Mouse (Mus musculus) gastrocnemius, postnatal 14 days (tissue): ENCODE measurements around the gene A2ml1. TPM values are rescaled to one million over a fixed set of nuclear protein-coding genes. Genes with fewer than 3 reads are reported as not detected.

ENCODE experiments used
- DNase-seq: peaks from one replicate; pipeline ENCODE4 v3.0.0; 2021; ENCODE audit warnings: mixed read lengths
- intact Hi-C: fragments of 180-260 bp; cut with DNase I; formaldehyde crosslinking; loops from one replicate; pipeline ENCODE4 v1.15.1; 2025; ENCODE audit warnings: low total_unique reads
- total RNA-seq, 2 experiments: library from RNA; stranded (reverse); gene quantifications; 2 replicates each; pipeline ENCODE4 v1.2.3; 2021

A2ml1 gene
- total RNA-seq, 2 experiments from 2014 or later = not detected

- intact Hi-C loops = no loop called here
Measured at GRCm38 (mm10) chr6:128566589-128566988, 14.8 kb downstream of the A2ml1 start.

GRCm38 (mm10) chr6:128554049-128554448 lies 27.4 kb downstream of the A2ml1 start:
- DNase-seq = no peak
- intact Hi-C loops = no loop called here

More at GRCm38 (mm10) chr6:128566589-128566988, 14.8 kb downstream of the A2ml1 start:
- no peak for DNase-seq

DNA sequence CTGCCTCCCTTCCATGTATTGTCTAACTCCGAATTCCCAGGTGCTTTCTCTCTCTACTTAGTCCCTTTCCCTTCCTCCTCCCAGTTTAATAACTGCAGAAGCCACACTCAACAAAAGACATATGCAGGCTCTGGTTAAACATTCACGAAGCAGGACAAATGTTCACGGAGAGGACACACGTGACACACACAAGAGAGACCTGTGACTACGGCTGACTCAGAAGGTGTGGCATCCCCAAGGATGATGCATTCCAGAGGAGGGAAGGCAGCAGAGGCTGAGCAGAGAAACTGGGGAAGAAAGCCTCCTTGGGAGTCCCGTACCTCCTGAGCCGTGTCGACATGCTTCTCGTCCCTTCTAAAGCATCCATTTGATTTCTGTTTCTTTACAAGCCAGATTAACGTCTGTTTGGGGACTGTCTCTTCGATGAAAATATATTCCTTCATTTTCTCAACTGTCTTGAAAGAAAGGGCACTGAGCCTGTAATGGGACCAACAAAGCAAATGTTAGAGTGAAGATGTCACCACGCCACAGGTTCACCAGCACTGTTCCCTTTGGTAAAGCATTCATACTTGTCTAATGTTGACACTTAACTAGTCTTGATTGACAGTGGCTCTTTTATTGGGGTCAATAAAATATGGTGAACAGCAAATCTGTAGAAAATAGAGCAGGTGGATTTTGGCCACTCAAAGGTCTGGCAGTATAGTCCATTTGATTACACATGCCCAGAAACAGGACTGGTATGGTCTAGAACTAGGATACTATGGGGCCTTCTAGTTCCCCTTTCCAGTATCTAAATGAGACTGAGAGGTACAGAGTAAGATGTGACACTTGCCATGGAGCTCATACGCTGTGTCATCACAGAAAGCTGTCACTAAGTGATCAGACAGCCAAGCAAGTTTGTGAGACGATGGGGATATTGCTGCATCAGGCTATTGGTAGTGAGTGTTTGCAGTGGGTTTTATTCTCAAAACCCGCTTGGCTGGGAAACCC lies 31.6 kb downstream of the A2ml1 start:
- intact Hi-C loops = no loop called here
- DNase-seq = no peak

- intact Hi-C loops = no loop called here
- DNase-seq = no peak
Measured at GRCm38 (mm10) chr6:128548532-128548931, 32.9 kb downstream of the A2ml1 start.

DNA sequence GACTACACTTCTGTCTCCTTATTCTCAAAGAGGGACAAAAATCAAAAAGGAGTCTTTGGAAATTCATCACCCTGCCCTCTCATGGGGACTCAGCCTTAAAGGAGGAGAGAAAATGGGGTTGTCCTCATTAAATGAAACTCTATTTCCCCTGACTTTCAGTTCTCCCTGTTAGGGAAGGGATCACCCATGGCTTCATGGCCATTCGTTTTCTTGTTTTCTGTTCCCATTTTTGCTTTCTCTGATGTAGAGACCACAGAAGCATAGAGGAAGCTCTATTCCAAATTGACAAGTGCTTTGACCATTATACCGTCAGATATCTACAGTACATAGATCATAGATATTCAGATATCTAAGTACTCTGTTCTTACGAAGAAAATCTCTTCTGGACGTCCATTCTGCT lies 36.0 kb downstream of the A2ml1 start:
- DNase-seq = no peak
- intact Hi-C loops = no loop called here

DNA sequence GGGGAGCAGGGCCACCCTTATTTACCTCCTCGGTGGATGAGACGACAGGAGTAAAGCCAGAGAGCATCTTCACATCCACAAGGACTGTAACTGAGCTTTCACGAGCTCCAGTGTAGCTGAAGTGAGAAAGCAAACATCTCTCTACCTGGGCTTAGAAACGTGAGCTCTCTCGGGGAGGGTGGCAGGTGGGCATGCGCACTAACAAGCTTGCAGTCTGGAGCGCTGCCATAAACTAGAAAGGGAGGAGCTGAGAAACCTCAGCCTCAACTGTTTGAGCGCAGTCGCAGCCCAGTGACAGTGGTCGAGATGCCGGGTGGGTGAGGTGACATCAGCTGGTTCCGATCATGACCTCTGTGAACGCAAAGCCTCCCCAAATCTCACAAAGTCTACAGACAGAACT lies 38.2 kb downstream of the A2ml1 start:
- intact Hi-C loops = no loop called here
- DNase-seq = no peak

- no peak for DNase-seq
- intact Hi-C loops = no loop called here
Measured at GRCm38 (mm10) chr6:128535250-128535649, 46.2 kb downstream of the A2ml1 start.

- no peak for DNase-seq
- intact Hi-C loops = no loop called here
Measured at GRCm38 (mm10) chr6:128533296-128533695, 48.1 kb downstream of the A2ml1 start.

DNA sequence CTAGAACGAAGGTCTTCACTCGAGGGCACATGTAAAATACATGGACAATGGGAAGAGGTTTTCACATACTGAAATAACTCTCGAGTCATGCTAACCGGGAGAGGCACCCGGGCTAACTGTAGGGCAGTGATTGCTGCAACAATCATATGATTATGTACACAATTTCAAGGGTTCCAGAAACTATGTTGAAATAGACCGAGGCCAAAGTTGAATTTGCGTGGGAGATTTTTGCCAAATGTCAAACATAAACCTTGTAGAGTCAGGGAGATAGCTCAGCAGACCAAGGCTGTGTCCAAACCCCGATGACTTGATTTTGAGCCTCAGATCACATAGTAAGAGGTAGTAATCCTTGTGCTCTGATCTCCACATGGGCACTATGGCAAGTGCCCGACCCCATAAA lies 48.7 kb downstream of the A2ml1 start:
- intact Hi-C loops = no loop called here
- no peak for DNase-seq

GRCm38 (mm10) chr6:128528491-128528890 lies 52.9 kb downstream of the A2ml1 start:
- intact Hi-C loops = no loop called here
- no peak for DNase-seq

DNA sequence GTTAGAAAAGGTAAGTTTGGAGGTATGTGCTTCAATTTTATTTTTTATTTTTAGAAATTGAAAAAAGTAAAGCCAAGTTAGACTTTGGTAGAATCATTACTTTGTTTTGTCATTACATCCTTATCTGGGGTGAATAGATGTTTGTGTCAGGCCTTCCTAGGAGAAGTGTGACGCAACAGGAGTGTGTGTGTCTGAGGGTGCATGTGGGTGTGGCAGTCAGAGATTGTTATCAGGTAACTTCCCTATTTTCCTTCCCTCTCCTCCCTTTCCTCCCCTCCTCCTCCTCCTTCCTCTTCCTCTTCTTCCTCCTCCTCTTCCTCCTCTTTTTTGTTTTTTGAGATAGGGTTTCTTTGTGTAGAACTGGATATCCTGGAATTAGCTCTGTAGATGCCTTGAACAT lies 54.3 kb downstream of the A2ml1 start:
- intact Hi-C loops = no loop called here

GRCm38 (mm10) chr6:128526601-128527000 lies 54.8 kb downstream of the A2ml1 start, which contains the start of gene Pzp:
Pzp (minus strand) TSS chr6:128526720.
- intact Hi-C loops = no loop called here
- no peak for DNase-seq

More for the DNA sequence above, 54.3 kb downstream of the A2ml1 start:
- DNase-seq = no peak

GRCm38 (mm10) chr6:128525801-128526200 lies 55.6 kb downstream of the A2ml1 start:
- DNase-seq = no peak
- intact Hi-C loops = no loop called here

DNA sequence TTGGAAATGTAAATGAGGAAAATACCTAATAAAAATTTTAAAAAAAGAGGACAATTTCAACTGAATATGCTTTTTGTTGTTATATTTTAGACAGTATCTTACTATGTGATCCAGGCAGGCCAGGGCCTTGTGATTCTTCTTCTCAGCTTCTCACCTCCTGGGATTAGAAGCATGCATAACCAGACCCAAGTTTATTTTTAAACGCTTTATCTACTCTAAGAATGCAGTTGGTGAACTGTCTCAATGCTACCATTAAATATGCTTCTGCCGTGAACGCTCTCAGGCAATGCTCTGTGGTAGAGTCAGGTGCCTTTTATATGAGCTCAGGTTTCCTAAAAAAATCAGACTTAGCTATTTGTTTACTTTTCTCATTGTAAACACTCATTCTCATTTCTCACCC lies 58.0 kb downstream of the A2ml1 start:
- intact Hi-C loops = no loop called here
- DNase-seq = no peak

DNA sequence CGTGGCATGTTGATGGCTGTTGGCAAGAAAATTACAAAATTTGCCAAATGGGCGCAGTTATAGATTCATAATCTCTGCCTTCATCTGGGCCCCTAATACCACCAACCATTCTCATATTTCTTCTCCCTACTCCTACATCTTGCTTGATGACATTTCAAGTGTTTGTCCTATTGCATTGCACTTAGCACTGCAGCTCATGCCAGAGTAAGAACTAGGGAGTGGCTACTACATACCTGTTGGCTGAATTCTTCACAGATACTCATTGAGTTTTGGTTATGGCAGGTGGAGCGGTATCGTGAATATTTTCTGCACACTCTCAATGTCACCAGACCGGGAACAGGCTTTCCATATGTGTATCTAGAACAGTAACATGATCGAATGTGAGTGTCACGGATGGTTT lies 62.2 kb downstream of the A2ml1 start:
- intact Hi-C loops = no loop called here
- no peak for DNase-seq

DNA sequence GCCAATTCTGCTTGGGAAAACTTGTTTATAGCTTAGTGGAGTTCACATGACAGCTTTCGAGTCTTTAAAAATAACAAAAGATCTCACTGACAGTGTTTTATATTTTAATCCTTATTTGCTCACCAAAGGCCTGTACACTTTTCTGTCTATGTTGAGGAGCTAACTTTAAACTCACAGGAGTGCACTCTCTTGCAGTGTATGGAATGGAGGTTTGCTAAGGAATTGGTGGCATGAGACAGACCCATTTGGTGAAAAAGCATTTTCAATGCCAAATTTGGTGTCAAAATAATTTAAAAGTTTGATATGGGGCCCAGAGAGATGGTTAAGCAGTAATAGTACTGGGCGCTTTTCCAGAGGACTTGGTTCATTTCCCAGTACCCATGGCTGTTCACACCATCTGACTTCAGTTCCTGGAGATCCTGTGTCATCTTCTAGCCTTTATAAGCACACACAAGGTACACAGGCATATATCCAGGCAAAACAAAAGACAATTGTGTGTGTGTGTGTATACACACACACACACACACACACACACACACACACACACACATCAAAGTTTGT lies 75.7 kb downstream of the A2ml1 start:
- DNase-seq = no peak
- intact Hi-C loops = no loop called here

GRCm38 (mm10) chr6:128504743-128505142 lies 76.7 kb downstream of the A2ml1 start:
- DNase-seq = no peak
- intact Hi-C loops = no loop called here

DNA sequence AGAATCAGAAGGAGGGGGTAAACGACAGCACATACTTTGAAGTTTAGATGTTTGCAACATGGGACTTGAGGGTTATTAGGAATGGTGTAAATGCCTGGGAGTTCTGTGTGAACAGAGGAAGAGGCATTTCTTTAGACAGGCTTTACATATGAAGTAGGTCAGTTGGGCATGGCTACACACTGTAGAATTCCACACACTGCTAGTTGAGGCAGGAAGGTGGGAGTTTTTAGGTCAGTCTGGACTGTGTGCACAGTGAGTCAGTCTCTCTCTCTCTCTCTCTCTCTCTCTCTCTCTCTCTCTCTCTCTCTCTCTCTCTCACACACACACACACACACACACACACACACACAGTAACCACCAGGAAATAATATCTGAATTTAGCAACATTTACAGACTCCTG lies 86.1 kb downstream of the A2ml1 start:
- no peak for DNase-seq
- intact Hi-C loops = no loop called here

DNA sequence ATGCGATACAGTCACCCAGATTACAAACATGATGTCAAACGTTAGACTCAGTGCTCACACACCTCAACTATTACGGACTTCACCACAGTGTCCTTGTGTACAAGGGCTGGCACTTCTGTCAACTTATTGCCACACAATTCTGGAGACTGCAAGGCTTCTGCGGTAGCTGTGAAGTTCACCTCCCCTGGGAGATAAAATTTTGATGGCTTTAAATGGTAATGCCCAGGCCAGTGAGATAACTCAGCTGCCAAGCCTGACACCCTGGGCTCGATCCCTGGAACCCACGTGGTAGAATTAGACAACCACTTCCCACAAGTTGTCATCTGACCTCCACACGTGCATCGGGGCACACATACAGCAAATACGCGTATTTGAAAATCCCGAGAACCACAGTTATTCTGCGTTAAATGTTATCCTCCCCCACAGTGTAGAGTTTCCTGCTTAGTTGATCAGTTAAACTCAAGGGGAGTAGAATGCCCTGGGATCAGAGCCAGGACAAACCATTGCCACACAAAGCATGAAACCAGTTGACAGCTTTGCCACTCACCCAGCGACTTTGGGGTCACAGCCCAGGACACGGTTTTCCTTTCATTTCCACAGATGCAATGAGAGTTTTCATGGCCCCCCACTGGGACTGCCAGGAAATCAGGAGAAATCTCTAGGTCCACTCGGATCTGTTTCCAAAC lies 86.6 kb downstream of the A2ml1 start:
- DNase-seq = no peak

DNA sequence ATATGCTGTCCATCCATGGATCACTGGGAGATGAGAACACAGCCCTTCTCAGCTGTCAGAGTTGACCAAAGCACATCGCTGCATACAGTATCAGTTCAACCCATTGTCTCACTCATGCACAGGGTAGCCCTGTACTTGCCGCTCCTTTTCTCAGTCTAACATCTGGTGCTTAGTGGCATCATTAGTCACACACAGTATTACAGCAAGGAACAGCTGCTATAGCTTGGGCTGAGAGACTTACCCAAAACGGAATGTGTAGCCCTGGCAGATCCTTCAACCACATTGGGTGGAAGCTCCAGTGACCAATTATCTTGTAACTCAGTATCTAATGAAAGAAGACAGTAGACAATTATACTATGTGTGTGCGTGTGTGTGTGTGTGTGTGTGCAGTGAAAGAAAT lies 89.5 kb downstream of the A2ml1 start:
- no peak for DNase-seq
- intact Hi-C loops = no loop called here

More for the DNA sequence above, 86.6 kb downstream of the A2ml1 start:
- intact Hi-C loops = no loop called here
